Mouse (Mus musculus) heart, postnatal 0 days (tissue): ENCODE measurements at regions not wholly inside any gene's neighbourhood (a gene's known extent, or its start where the extent isn't known, plus 50 kb on each side); places are given as distances from the start of the nearest gene placed in this dataset.

Source experiments
- ATAC-seq: fragments of 200-750 bp; cut with Nextera tagmentation; 2 replicates; pipeline ENCODE4 v1.8.0; 2017; ENCODE audit warnings: low read depth, moderate number of reproducible peaks, moderate library complexity; ENCODE audit not compliant: insufficient read depth
- DNase-seq: peaks from one replicate; pipeline ENCODE4 v3.0.0-alpha.2; 2016; ENCODE audit warnings: low spot score
- H3K27ac ChIP-seq: fragments of 300-500 bp; sonication (generic); 2 replicates; pipeline ENCODE4 v1.5.1; 2014; ENCODE audit warnings: low read depth, mild to moderate bottlenecking
- H3K27me3 ChIP-seq: fragments of 300-500 bp; sonication (generic); 2 replicates; pipeline ENCODE4 v1.6.1; 2014; ENCODE audit warnings: low read length, mixed read lengths; ENCODE audit not compliant: control insufficient read depth, insufficient read depth
- H3K36me3 ChIP-seq: fragments of 300-500 bp; sonication (generic); replicated peaks from 2 replicates; pipeline ENCODE4 v1.6.1; 2014; ENCODE audit warnings: low read length, mixed read lengths; ENCODE audit not compliant: control insufficient read depth, insufficient read depth
- H3K4me1 ChIP-seq: fragments of 300-500 bp; sonication (generic); 2 replicates; pipeline ENCODE4 v1.6.1; 2014; ENCODE audit warnings: antibody characterized with exemption; ENCODE audit not compliant: control insufficient read depth, insufficient read depth
- H3K4me2 ChIP-seq: fragments of 300-500 bp; sonication (generic); 2 replicates; pipeline ENCODE4 v1.6.1; 2014; ENCODE audit warnings: low read depth, mild to moderate bottlenecking, low read length, moderate library complexity
- H3K4me3 ChIP-seq: fragments of 300-500 bp; sonication (generic); 2 replicates; pipeline ENCODE4 v1.5.1; 2014; ENCODE audit warnings: low read depth, low read length
- H3K9ac ChIP-seq: fragments of 300-500 bp; sonication (generic); replicated peaks from 2 replicates; pipeline ENCODE4 v1.6.1; 2014; ENCODE audit warnings: low read depth, low read length, mixed read lengths
- H3K9me3 ChIP-seq: fragments of 300-500 bp; sonication (generic); replicated peaks from 2 replicates; pipeline ENCODE4 v1.6.1; 2016; ENCODE audit warnings: low read length; ENCODE audit not compliant: control insufficient read depth
- CTCF ChIP-seq: IDR thresholded peaks from 2 replicates; pipeline ENCODE4 v1.5.1; 2016; ENCODE audit warnings: antibody characterized with exemption, control low read depth, low read depth
- EP300 ChIP-seq: IDR thresholded peaks from 2 replicates; pipeline ENCODE4 v1.6.1; 2016; ENCODE audit warnings: antibody characterized with exemption, low read depth
- WGBS: fragments of 180-500 bp; shearing (Covaris S2); extraction: QIAGEN DNeasy Blood & Tissue Kit; methylation state at CpG from one replicate; pipeline ENCODE4 v1.1.7; 2014; 5-methylcytosine and 5-hydroxymethylcytosine counted together

DNA sequence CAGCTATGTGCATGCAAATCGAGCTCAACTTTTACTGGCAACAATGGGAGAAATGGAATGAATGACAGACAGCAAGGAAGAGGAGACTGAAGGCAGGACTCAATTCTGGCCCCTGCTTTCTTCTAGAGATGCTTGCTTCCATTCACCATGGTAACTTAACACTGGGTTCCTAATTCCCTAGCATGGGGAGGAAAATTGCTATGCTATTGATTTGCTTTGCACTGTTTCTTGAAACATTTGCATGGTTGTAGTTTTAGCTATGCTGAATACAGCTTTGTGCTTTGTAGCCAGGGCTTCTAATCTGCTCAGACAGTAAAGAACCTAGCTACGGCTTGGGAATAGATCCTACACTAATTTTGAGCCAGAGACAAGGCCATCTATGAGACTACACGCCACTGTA is 419.0 kb upstream of the Tenm3 start:
- no peak for ATAC-seq
- Histone ChIP-seq H3K27ac (no peak overlapping the region), H3K4me1 (no peaks in the 10 kb centered on the region), H3K36me3 (no peaks in the 10 kb centered on the region), H3K9ac (no peak overlapping the region), H3K9me3 (no peaks in the 10 kb centered on the region), H3K4me3 (no peak overlapping the region), H3K27me3 (no peaks in the 10 kb centered on the region), H3K4me2 (no peak overlapping the region)
- 75% methylated on average over 3 of the region's 3 CpGs for WGBS
- TF ChIP-seq CTCF (no peak), EP300 (no peak)
- DNase-seq: no peak

DNA sequence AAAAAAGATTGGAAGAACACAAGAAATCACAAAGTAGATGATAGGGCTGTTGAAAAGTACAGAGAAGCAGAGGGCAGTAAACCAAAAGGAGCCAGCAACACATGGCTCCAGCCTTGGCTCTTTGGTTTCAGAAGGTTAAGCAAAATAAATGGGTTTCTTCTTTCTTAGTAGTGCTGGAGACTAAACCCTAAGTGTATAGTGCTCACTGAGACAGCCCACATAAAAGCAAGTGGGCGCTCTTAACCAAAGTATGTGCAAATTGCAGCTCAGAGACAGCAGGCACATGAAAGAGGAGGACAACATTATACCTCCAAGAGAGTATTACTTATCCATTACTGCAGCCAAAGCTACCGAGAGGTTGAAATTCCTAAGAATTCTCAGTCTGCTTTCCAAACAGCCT is 412.2 kb upstream of the Tenm3 start:
- 72% methylated on average over 2 of the region's 2 CpGs for WGBS
- no peaks in the 10 kb centered on the region for H3K9me3 ChIP-seq
- TF ChIP-seq EP300 (no peak), CTCF (no peak)
- no peak overlapping the region for H3K9ac ChIP-seq
- H3K27ac ChIP-seq: no peak overlapping the region
- DNase-seq (no peak), ATAC-seq (no peak)
- H3K4me2 ChIP-seq: no peak overlapping the region
- no peaks in the 10 kb centered on the region for H3K4me1 ChIP-seq
- H3K27me3 ChIP-seq: no peaks in the 10 kb centered on the region
- H3K36me3 ChIP-seq: no peaks in the 10 kb centered on the region
- H3K4me3 ChIP-seq: no peak overlapping the region

DNA sequence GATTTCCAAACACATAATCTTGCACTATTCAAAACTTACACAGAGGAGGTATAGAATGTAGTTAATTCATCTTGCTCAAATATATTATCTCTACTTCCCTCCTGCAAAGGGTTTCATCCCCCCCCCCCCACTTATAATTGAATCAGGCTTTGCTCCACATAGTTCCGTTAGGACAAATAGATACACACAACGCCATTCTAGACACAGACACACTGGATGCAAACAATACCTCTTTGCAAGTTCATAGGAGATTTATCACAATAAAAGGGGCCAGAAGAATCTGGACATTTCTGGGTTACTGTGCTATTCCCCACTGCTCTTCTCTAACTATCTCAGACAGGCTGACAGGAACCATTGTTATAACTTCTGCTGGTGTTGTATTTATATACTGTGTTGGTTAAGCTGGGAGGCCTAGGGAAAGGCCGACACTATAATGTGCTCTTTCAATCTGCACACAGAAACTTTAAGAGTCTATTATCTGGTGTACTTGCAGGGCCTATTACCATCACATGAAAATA is 410.6 kb upstream of the Tenm3 start:
- no peak overlapping the region for H3K27ac ChIP-seq
- TF ChIP-seq CTCF: no peak
- TF ChIP-seq EP300: no peak
- no peaks in the 10 kb centered on the region for H3K36me3 ChIP-seq
- H3K4me2 ChIP-seq: no peak overlapping the region
- no peaks in the 10 kb centered on the region for H3K4me1 ChIP-seq
- H3K4me3 ChIP-seq: no peak overlapping the region
- H3K27me3 ChIP-seq: no peaks in the 10 kb centered on the region
- H3K9me3 ChIP-seq: no peaks in the 10 kb centered on the region
- ATAC-seq: no peak
- WGBS: 75% methylated on average over 3 of the region's 3 CpGs
- no peak for DNase-seq
- H3K9ac ChIP-seq: no peak overlapping the region

DNA sequence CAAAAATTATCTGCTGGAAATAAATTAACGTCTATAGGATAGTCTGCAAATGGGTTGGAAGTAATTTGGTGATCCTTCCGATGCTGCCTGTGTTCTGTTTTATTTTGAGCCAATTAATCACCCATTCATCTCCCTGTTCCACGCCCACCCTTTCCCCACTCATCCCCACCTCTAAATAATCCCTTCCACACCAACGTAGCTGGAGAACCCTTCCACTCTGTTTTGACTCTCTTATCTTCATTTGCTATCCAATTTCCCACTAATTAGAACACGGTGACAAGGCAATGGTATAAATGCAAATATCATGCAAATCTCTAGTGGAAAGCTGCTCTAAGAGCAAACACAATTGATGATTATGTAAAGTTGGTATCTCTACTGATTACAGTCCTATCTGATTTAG is 399.3 kb upstream of the Tenm3 start:
- no peaks in the 10 kb centered on the region for H3K27me3 ChIP-seq
- no peaks in the 10 kb centered on the region for H3K9me3 ChIP-seq
- DNase-seq (no peak), ATAC-seq (no peak)
- H3K9ac ChIP-seq: no peak overlapping the region
- no peak overlapping the region for H3K27ac ChIP-seq
- 65% methylated on average over 5 of the region's 5 CpGs for WGBS
- no peaks in the 10 kb centered on the region for H3K36me3 ChIP-seq
- H3K4me2 ChIP-seq: no peak overlapping the region
- no peak overlapping the region for H3K4me3 ChIP-seq
- TF ChIP-seq EP300 (no peak), CTCF (no peak)
- no peaks in the 10 kb centered on the region for H3K4me1 ChIP-seq

DNA sequence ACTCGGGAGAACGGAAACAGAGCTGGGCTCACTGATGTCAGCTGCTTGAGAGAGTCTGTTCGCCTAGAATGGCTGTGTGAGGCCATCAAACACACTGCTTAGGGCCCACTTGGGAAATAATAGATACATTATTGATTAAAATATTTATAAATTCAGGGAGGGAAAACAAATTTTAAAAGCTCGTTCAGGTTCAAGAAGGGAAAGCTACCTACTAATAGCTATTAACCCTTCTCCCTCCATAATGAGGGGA is 393.0 kb upstream of the Tenm3 start:
- no peak overlapping the region for H3K4me3 ChIP-seq
- H3K4me2 ChIP-seq: no peak overlapping the region
- TF ChIP-seq EP300 (no peak), CTCF (no peak)
- no peak overlapping the region for H3K27ac ChIP-seq
- H3K36me3 ChIP-seq: no peaks in the 10 kb centered on the region
- WGBS: 58% methylated on average over 4 of the region's 4 CpGs
- H3K9me3 ChIP-seq: no peaks in the 10 kb centered on the region
- no peaks in the 10 kb centered on the region for H3K4me1 ChIP-seq
- H3K27me3 ChIP-seq: no peaks in the 10 kb centered on the region
- ATAC-seq: no peak
- H3K9ac ChIP-seq: no peak overlapping the region
- DNase-seq: no peak

DNA sequence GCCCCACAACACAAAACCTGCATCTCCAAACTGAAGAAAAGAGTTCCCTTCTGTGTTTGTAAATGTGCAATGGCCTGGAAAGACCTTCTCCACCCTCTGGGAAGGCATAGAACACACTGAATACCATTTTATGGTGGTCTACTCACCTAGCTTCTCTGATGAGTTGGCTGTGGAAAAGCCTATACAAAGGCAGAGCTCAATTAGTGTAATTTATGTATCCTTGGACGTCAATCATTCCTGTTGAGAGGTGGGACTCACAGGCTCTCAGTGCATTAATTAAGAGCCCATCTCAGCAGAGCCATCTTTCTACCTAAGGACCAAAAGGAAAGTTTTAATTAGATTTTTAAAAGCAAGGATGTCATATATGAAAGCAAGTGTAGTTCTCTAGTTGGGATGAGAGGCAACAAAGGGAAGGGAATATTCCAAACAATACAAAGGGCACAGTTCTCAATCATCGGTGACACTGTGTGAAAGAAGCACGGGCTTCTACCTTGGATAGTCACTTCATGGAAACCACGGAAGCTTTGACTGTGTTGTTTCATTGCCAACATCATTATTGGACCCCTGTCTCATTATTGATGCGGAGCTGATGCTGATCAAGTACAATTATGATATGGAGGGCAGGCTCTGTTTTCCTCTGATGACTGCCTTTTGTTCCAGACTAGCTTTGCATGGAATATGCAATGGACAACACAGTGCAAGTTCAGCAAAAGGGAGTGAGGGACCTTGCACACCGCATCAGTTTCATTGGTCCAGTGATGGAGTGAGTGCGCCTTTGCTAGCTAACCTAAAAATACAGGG is 392.5 kb upstream of the Tenm3 start:
- no peaks in the 10 kb centered on the region for H3K4me1 ChIP-seq
- H3K4me2 ChIP-seq: no peak overlapping the region
- 82% methylated on average over 7 of the region's 7 CpGs for WGBS
- ATAC-seq (no peak), DNase-seq (no peak)
- no peak for TF ChIP-seq CTCF
- TF ChIP-seq EP300: no peak
- no peak overlapping the region for H3K27ac ChIP-seq
- no peaks in the 10 kb centered on the region for H3K36me3 ChIP-seq
- no peak overlapping the region for H3K9ac ChIP-seq
- no peaks in the 10 kb centered on the region for H3K9me3 ChIP-seq
- no peaks in the 10 kb centered on the region for H3K27me3 ChIP-seq
- no peak overlapping the region for H3K4me3 ChIP-seq
